Mouse (Mus musculus) lung, embryonic 14.5 days (tissue): ENCODE results near the gene Qk. TPM values are rescaled to one million over a fixed set of nuclear protein-coding genes. Genes with fewer than 3 reads are reported as not detected.

Experiments used
- ATAC-seq: fragments of 200-750 bp; cut with Nextera tagmentation; 2 replicates; pipeline ENCODE4 v1.8.0; 2017; ENCODE audit warnings: mild to moderate bottlenecking, moderate TSS enrichment, moderate library complexity; ENCODE audit not compliant: insufficient read depth
- DNase-seq: peaks from one replicate; pipeline ENCODE4 v3.0.0-alpha.2; 2015
- H3K27ac ChIP-seq: fragments of 300-500 bp; sonication (generic); 2 replicates; pipeline ENCODE4 v1.5.1; 2014; ENCODE audit warnings: low read depth, mild to moderate bottlenecking, moderate library complexity
- H3K27me3 ChIP-seq: fragments of 300-500 bp; sonication (generic); 2 replicates; pipeline ENCODE4 v1.6.1; 2014; ENCODE audit warnings: low read length, control low read depth; ENCODE audit not compliant: insufficient read depth
- H3K36me3 ChIP-seq: fragments of 300-500 bp; sonication (generic); 2 replicates; pipeline ENCODE4 v1.6.1; 2014; ENCODE audit warnings: control low read depth; ENCODE audit not compliant: insufficient read depth
- H3K4me1 ChIP-seq: fragments of 300-500 bp; sonication (generic); 2 replicates; pipeline ENCODE4 v1.6.1; 2014; ENCODE audit warnings: antibody characterized with exemption, control low read depth; ENCODE audit not compliant: insufficient read depth
- H3K4me2 ChIP-seq: fragments of 300-500 bp; sonication (generic); 2 replicates; pipeline ENCODE4 v1.6.1; 2014; ENCODE audit warnings: mild to moderate bottlenecking
- H3K4me3 ChIP-seq: fragments of 300-500 bp; sonication (generic); 2 replicates; pipeline ENCODE4 v1.5.1; 2014; ENCODE audit warnings: low read depth, low read length
- H3K9ac ChIP-seq: fragments of 300-500 bp; sonication (generic); 2 replicates; pipeline ENCODE4 v1.6.1; 2014
- H3K9me3 ChIP-seq: fragments of 300-500 bp; sonication (generic); 2 replicates; pipeline ENCODE4 v1.6.1; 2016; ENCODE audit warnings: low read depth, low read length, control low read depth
- CTCF ChIP-seq: IDR thresholded peaks from 2 replicates; pipeline ENCODE4 v1.5.1; 2016; ENCODE audit warnings: antibody characterized with exemption, low read depth
- WGBS: fragments of 180-500 bp; shearing (Covaris S2); extraction: QIAGEN DNeasy Blood & Tissue Kit; methylation state at CpG from one replicate; pipeline ENCODE4 v1.1.7; 2014; 5-methylcytosine and 5-hydroxymethylcytosine counted together
- polyA plus RNA-seq: library from polyadenylated mRNA; unstranded; fragments of >200 nt; fragmentation: Nextera tagmentation; extraction: Ambion mirVana; gene quantifications from 2 replicates; pipeline ENCODE4 v1.2.1, GENCODE M21; 2014

Qk gene
- polyA plus RNA-seq, 1 experiment from 2014 or later = 49.7 TPM

- Histone ChIP-seq H3K4me2 (no peak overlapping the region), H3K9ac (no peak overlapping the region), H3K4me1 (no peaks in the 10 kb centered on the region), H3K36me3 (no peaks in the 10 kb centered on the region), H3K27me3 (no peaks in the 10 kb centered on the region), H3K27ac (no peak overlapping the region), H3K4me3 (no peak overlapping the region), H3K9me3 (no peaks in the 10 kb centered on the region)
- ATAC-seq (no peak), DNase-seq (no peak)
- WGBS = 69% methylated on average over 5 of the region's 5 CpGs
- no peak for TF ChIP-seq CTCF
Measured at GRCm38 (mm10) chr17:10327584-10328210, 8.0 kb upstream of the Qk start.

- H3K4me2 ChIP-seq = no peak overlapping the region
- peak; percentile 43 for TF ChIP-seq CTCF
- no peaks in the 10 kb centered on the region for H3K9me3 ChIP-seq
- no peaks in the 10 kb centered on the region for H3K27me3 ChIP-seq
- H3K36me3 ChIP-seq = no peaks in the 10 kb centered on the region
- H3K9ac ChIP-seq = no peak overlapping the region
- peaks cover 5% of the 10 kb centered on the region; the same call in 1 of the 2 replicates for H3K4me1 ChIP-seq
- H3K4me3 ChIP-seq = no peak overlapping the region
- WGBS = 62% methylated on average over 3 of the region's 3 CpGs
- no peak overlapping the region for H3K27ac ChIP-seq
- ATAC-seq (peak; percentile 62), DNase-seq (peak; percentile 58)
Measured at GRCm38 (mm10) chr17:10326596-10327045, 7.0 kb upstream of the Qk start.

- H3K27ac ChIP-seq = no peak overlapping the region
- no peaks in the 10 kb centered on the region for H3K36me3 ChIP-seq
- ATAC-seq (no peak), DNase-seq (no peak)
- no peaks in the 10 kb centered on the region for H3K27me3 ChIP-seq
- 92% methylated on average over 4 of the region's 4 CpGs for WGBS
- H3K4me2 ChIP-seq = no peak overlapping the region
- H3K4me1 ChIP-seq = peaks cover 11% of the 10 kb centered on the region
- no peak overlapping the region for H3K9ac ChIP-seq
- H3K4me3 ChIP-seq = no peak overlapping the region
- H3K9me3 ChIP-seq = no peaks in the 10 kb centered on the region
- no peak for TF ChIP-seq CTCF
Measured at GRCm38 (mm10) chr17:10325921-10326320, 6.3 kb upstream of the Qk start.

GRCm38 (mm10) chr17:10321754-10322153 lies 2.1 kb upstream of the Qk start:
- Histone ChIP-seq H3K27ac (no peak overlapping the region), H3K27me3 (no peaks in the 10 kb centered on the region), H3K36me3 (no peaks in the 10 kb centered on the region), H3K9ac (no peak overlapping the region), H3K4me2 (peak overlapping the region; percentile 51), H3K4me1 (peaks cover 11% of the 10 kb centered on the region), H3K9me3 (no peaks in the 10 kb centered on the region), H3K4me3 (no peak overlapping the region)
- TF ChIP-seq CTCF = no peak
- WGBS = 71% methylated on average over 4 of the region's 4 CpGs
- DNase-seq (no peak), ATAC-seq (no peak)

GRCm38 (mm10) chr17:10321092-10321491 lies 1.4 kb upstream of the Qk start:
- DNase-seq (peak; percentile 28), ATAC-seq (no peak)
- 35% methylated on average over 1 of the region's 1 CpGs for WGBS
- H3K27me3 ChIP-seq = no peaks in the 10 kb centered on the region
- H3K27ac ChIP-seq = no peak overlapping the region
- H3K9ac ChIP-seq = no peak overlapping the region
- no peak for TF ChIP-seq CTCF
- H3K9me3 ChIP-seq = no peaks in the 10 kb centered on the region
- H3K36me3 ChIP-seq = no peaks in the 10 kb centered on the region
- H3K4me3 ChIP-seq = peak overlapping the region; percentile 11
- H3K4me1 ChIP-seq = peaks cover 11% of the 10 kb centered on the region
- H3K4me2 ChIP-seq = peak overlapping the region; percentile 51

GRCm38 (mm10) chr17:10320456-10320790 lies 769 bp upstream of the Qk start:
- no peak for ATAC-seq
- no peaks in the 10 kb centered on the region for H3K27me3 ChIP-seq
- peak overlapping the region; percentile 60 for H3K4me2 ChIP-seq
- H3K36me3 ChIP-seq = no peaks in the 10 kb centered on the region
- WGBS = 18% methylated on average over 10 of the region's 10 CpGs
- peak overlapping the region; percentile 85 for H3K4me3 ChIP-seq
- TF ChIP-seq CTCF = no peak
- peaks cover 11% of the 10 kb centered on the region for H3K4me1 ChIP-seq
- DNase-seq = no peak
- peak overlapping the region; percentile 99 for H3K9ac ChIP-seq
- no peaks in the 10 kb centered on the region for H3K9me3 ChIP-seq
- peak overlapping the region; percentile 99 for H3K27ac ChIP-seq

GRCm38 (mm10) chr17:10319431-10319684 lies 296 bp downstream of the Qk start:
- Histone ChIP-seq H3K4me2 (peak overlapping the region; percentile 60), H3K27me3 (no peaks in the 10 kb centered on the region), H3K4me3 (peak overlapping the region; percentile 85), H3K4me1 (peaks cover 11% of the 10 kb centered on the region), H3K36me3 (no peaks in the 10 kb centered on the region), H3K9ac (peak overlapping the region; percentile 99), H3K9me3 (no peaks in the 10 kb centered on the region), H3K27ac (peak overlapping the region; percentile 99)
- TF ChIP-seq CTCF = no peak
- DNase-seq (no peak), ATAC-seq (no peak)
- WGBS = 1% methylated on average over 25 of the region's 46 CpGs
